Mouse (Mus musculus) neural tube, embryonic 11.5 days (tissue): ENCODE measurements around the gene Evi5. TPM values are rescaled to one million over a fixed set of nuclear protein-coding genes. Genes with fewer than 3 reads are reported as not detected.

Experiments used
- ATAC-seq: fragments of 200-750 bp; cut with Nextera tagmentation; 2 replicates; pipeline ENCODE4 v1.8.0; 2017; ENCODE audit warnings: moderate number of reproducible peaks, mild to moderate bottlenecking, moderate TSS enrichment, moderate library complexity; ENCODE audit not compliant: insufficient read depth, low FRiP score, low TSS enrichment
- DNase-seq: peaks from one replicate; pipeline ENCODE4 v3.0.0-alpha.2; 2015; ENCODE audit warnings: low spot score
- H3K27ac ChIP-seq: fragments of 300-500 bp; sonication (generic); 2 replicates; pipeline ENCODE4 v1.5.1; 2014; ENCODE audit warnings: low read depth, mild to moderate bottlenecking, low read length
- H3K27me3 ChIP-seq: fragments of 300-500 bp; sonication (generic); 2 replicates; pipeline ENCODE4 v1.6.1; 2014; ENCODE audit warnings: mild to moderate bottlenecking, low read length, mixed read lengths; ENCODE audit not compliant: control insufficient read depth, insufficient read depth
- H3K36me3 ChIP-seq: fragments of 300-500 bp; sonication (generic); 2 replicates; pipeline ENCODE4 v1.6.1; 2014; ENCODE audit warnings: mild to moderate bottlenecking, low read length, moderate library complexity, mixed read lengths; ENCODE audit not compliant: control insufficient read depth, insufficient read depth
- H3K4me1 ChIP-seq: fragments of 300-500 bp; sonication (generic); 2 replicates; pipeline ENCODE4 v1.6.1; 2014; ENCODE audit warnings: low read length, mixed read lengths; ENCODE audit not compliant: control insufficient read depth, insufficient read depth
- H3K4me2 ChIP-seq: fragments of 300-500 bp; sonication (generic); 2 replicates; pipeline ENCODE4 v1.6.1; 2014; ENCODE audit warnings: low read depth, mild to moderate bottlenecking, moderate library complexity
- H3K4me3 ChIP-seq: fragments of 300-500 bp; sonication (generic); 2 replicates; pipeline ENCODE4 v1.5.1; 2014; ENCODE audit warnings: low read depth, low read length
- H3K9ac ChIP-seq: fragments of 300-500 bp; sonication (generic); 2 replicates; pipeline ENCODE4 v1.6.1; 2014; ENCODE audit warnings: mild to moderate bottlenecking, low read length
- H3K9me3 ChIP-seq: fragments of 300-500 bp; sonication (generic); 2 replicates; pipeline ENCODE4 v1.6.1; 2016; ENCODE audit warnings: low read length; ENCODE audit not compliant: control insufficient read depth
- WGBS: fragments of 180-500 bp; shearing (Covaris S2); extraction: QIAGEN DNeasy Blood & Tissue Kit; methylation state at CpG from one replicate; pipeline ENCODE4 v1.1.7; 2014; 5-methylcytosine and 5-hydroxymethylcytosine counted together
- polyA plus RNA-seq: library from polyadenylated mRNA; unstranded; fragments of >200 nt; fragmentation: Nextera tagmentation; extraction: Ambion mirVana; gene quantifications from 2 replicates; pipeline ENCODE4 v1.2.1, GENCODE M21; 2014

The Evi5 gene
- polyA plus RNA-seq, 1 experiment from 2014 or later: 45.8 TPM

DNA sequence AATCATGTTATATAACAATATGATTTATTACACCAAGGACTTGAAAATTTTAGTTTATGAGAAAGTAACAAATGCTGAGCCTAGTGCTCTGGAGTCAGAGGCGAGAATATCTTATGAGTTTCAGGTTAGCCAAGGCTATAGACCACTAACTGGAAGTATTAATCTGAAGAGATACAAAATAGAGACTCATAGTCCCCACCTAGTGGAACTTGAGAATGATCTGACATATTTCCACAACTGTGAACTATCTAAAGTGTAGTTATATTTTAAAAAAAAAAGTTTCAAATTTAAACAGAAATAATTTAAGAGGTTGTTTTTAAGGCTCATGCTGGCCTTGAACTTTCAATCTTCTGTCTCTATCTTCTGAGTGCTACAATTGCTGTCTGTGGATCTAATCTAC is 92.5 kb downstream of the Evi5 start:
- H3K36me3 ChIP-seq: no peaks in the 10 kb centered on the region
- no peak overlapping the region for H3K27ac ChIP-seq
- no peaks in the 10 kb centered on the region for H3K4me1 ChIP-seq
- no peaks in the 10 kb centered on the region for H3K27me3 ChIP-seq
- no peak overlapping the region for H3K4me2 ChIP-seq
- ATAC-seq (no peak), DNase-seq (no peak)
- H3K4me3 ChIP-seq: no peak overlapping the region
- no peak overlapping the region for H3K9ac ChIP-seq
- 98% methylated on average over 1 of the region's 1 CpGs for WGBS
- no peaks in the 10 kb centered on the region for H3K9me3 ChIP-seq

DNA sequence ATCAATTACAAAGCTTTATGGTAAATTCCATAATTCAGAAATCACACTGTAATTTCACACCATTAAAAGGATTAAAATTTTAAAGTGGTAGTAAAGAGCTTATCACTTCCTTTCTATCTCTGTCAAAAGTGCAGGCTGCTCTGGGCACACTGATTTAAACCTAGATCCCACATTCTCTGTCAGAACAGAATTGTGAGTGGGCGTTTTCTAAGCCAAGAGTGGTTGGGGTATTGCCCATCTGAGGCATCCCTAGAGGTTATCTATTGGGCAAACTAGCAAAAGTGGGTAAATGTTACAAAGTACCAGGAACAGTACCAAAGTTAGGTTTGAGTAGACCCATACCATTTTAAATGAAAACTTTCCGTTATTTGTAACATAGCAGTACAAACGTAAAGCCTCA is 96.1 kb downstream of the Evi5 start:
- no peak overlapping the region for H3K9ac ChIP-seq
- no peak overlapping the region for H3K4me3 ChIP-seq
- no peaks in the 10 kb centered on the region for H3K27me3 ChIP-seq
- H3K9me3 ChIP-seq: no peaks in the 10 kb centered on the region
- H3K27ac ChIP-seq: no peak overlapping the region
- no peak overlapping the region for H3K4me2 ChIP-seq
- no peak for ATAC-seq
- no peaks in the 10 kb centered on the region for H3K4me1 ChIP-seq
- no peak for DNase-seq
- 94% methylated on average over 3 of the region's 3 CpGs for WGBS
- H3K36me3 ChIP-seq: no peaks in the 10 kb centered on the region

DNA sequence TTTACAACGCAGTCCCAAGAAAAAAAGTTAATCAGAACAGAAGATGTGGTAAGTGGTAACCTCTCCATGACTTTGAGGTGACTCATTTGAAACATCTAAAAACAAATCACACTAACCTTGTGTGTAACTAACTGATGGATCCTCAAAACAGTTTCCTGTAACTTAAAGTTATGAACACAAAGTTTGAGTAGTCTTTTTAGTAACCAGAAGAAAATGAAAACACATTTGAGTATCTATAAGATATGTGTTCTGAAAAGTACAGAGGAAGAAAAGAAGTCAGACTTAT is 97.4 kb downstream of the Evi5 start:
- no peak overlapping the region for H3K27ac ChIP-seq
- no peaks in the 10 kb centered on the region for H3K4me1 ChIP-seq

DNA sequence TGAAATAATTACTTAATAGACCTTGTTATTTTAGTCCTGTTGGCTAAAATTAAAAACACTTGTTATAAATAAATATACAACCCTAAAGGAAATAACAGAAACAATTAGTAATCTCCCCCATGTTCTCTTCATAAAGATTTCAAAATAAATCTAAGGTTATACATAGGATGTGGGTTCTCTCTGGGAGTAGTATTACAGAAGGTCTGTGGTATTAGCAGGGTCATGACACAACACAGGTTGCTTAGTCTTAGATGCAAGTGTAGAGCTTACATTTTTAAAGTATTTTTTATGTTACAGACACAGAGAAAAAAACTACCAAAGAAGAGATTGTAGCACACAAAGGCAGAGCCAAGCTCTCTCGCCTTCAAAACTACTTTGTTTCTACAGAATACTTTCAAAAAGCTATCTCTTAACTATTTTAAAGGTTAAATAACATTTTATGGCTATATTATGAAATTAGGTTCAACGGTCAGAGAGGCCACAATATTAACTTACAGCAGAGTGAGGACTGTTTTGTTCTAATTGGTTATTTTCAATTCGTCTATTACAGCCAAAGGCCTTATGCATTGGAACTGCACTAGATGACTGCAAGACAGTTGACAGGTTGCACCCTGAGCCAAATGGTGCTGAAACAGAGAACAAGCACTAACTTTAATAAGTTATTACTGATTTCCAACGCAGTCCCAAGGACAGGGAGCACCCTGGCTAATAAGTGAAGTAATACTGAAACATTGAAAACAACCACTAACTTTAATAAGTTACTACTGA is 97.9 kb downstream of the Evi5 start:
- ATAC-seq: no peak
- WGBS: 91% methylated on average over 4 of the region's 4 CpGs

More for the DNA sequence above, 97.4 kb downstream of the Evi5 start:
- WGBS: 95% methylated on average over 1 of the region's 1 CpGs
- H3K9me3 ChIP-seq: no peaks in the 10 kb centered on the region
- H3K36me3 ChIP-seq: no peaks in the 10 kb centered on the region
- H3K4me2 ChIP-seq: no peak overlapping the region
- H3K4me3 ChIP-seq: no peak overlapping the region
- H3K27me3 ChIP-seq: no peaks in the 10 kb centered on the region
- H3K9ac ChIP-seq: no peak overlapping the region
- ATAC-seq (no peak), DNase-seq (no peak)

DNA sequence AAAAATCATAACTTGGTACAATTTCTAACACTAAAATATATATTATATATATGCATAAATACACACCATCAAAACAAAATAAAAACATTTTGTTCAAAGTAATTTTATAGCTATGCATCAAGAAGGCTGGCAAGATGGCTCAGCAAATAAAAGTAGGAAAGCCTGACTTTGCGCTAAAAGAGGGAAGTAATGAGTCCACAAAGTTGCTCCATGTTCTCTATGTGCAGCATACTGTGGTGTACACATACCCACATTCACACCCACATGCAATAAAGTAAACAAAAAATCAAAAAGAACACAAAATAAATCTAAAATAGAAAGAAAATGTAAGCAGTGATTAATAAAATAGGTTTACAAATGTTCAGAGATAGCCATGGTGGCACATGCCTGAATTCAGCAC is 99.0 kb downstream of the Evi5 start:
- Histone ChIP-seq H3K9me3 (no peaks in the 10 kb centered on the region), H3K4me3 (no peak overlapping the region), H3K27ac (no peak overlapping the region), H3K36me3 (no peaks in the 10 kb centered on the region), H3K4me2 (no peak overlapping the region), H3K4me1 (no peaks in the 10 kb centered on the region), H3K9ac (no peak overlapping the region), H3K27me3 (no peaks in the 10 kb centered on the region)
- WGBS: 93% methylated on average over 1 of the region's 1 CpGs
- DNase-seq (no peak), ATAC-seq (no peak)

More for the DNA sequence above, 97.9 kb downstream of the Evi5 start:
- DNase-seq: no peak
- Histone ChIP-seq H3K4me2 (no peak overlapping the region), H3K36me3 (no peaks in the 10 kb centered on the region), H3K27me3 (no peaks in the 10 kb centered on the region), H3K27ac (no peak overlapping the region), H3K4me1 (no peaks in the 10 kb centered on the region), H3K9ac (no peak overlapping the region), H3K4me3 (no peak overlapping the region), H3K9me3 (no peaks in the 10 kb centered on the region)

DNA sequence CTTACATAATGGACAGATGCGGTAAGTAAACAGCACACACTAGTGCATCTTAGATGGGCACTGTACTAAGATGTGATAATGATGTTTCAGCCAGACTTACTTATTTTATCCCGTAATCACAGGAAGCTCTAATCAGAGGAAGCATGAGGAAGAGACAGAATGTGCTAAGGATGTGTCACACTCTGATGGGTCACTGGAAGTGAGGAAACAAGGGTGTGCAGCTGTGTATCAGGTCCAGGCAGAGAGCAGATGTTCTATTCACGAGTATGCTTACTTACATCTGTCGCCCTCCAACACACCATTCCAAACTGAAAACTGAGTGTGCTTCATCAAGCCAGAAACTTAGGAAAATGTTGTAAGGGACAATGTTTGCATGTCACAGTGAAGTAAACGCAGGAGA is 102.9 kb downstream of the Evi5 start:
- no peak for ATAC-seq
- WGBS: 92% methylated on average over 5 of the region's 5 CpGs
- Histone ChIP-seq H3K27ac (no peak overlapping the region), H3K9me3 (no peaks in the 10 kb centered on the region), H3K4me2 (no peak overlapping the region), H3K27me3 (no peaks in the 10 kb centered on the region), H3K4me1 (no peaks in the 10 kb centered on the region), H3K9ac (no peak overlapping the region), H3K36me3 (peaks cover 5% of the 10 kb centered on the region; the same call in 1 of the 2 replicates), H3K4me3 (no peak overlapping the region)
- DNase-seq: no peak

DNA sequence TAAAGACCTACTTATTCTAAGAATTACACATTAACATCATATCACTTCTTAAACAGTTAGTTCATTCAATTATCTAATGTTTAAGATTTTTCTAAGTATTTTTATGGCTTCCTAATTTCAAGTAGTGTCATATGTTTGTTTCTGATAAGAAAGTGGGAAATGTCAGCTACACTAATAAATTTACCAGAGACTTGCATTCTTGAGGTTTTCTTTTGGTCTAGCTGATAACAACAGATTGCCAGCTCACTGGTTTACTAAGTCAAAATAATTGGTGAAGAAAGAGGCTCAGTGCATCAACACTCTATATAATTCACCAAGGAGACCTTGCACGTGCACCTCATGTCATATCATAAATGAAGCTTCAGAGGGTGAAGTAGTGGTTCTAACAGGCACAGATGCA is 106.7 kb downstream of the Evi5 start:
- ATAC-seq (no peak), DNase-seq (no peak)
- peaks cover 5% of the 10 kb centered on the region; the same call in 1 of the 2 replicates for H3K36me3 ChIP-seq
- H3K9me3 ChIP-seq: no peaks in the 10 kb centered on the region
- H3K27me3 ChIP-seq: no peaks in the 10 kb centered on the region
- no peak overlapping the region for H3K4me3 ChIP-seq
- 85% methylated on average over 1 of the region's 1 CpGs for whole genome bisulfite sequencing
- no peak overlapping the region for H3K9ac ChIP-seq
- no peak overlapping the region for H3K4me2 ChIP-seq
- no peak overlapping the region for H3K27ac ChIP-seq
- H3K4me1 ChIP-seq: no peaks in the 10 kb centered on the region

DNA sequence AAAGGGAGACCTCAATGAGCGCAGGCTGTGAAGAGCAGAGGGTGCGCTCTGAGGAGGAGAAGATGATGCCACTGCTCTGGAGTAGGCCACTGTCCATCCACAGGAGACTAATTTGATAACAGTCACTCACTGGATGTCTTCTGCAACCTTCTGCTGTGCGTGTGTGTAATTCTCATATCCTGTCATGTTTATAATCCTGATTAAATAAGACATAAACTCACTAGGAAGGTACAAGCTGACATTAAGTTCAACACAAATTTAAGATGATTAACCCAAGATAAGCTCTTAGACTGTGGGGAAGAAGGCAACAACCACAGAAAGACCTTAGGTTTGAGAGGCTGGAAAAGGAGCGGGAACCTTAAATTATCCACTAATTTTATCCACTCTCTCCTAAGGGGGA is 109.0 kb downstream of the Evi5 start:
- H3K9ac ChIP-seq: no peak overlapping the region
- no peaks in the 10 kb centered on the region for H3K9me3 ChIP-seq
- no peak overlapping the region for H3K27ac ChIP-seq
- ATAC-seq (no peak), DNase-seq (no peak)
- no peak overlapping the region for H3K4me3 ChIP-seq
- no peaks in the 10 kb centered on the region for H3K4me1 ChIP-seq
- H3K4me2 ChIP-seq: no peak overlapping the region
- H3K36me3 ChIP-seq: peaks cover 5% of the 10 kb centered on the region; the same call in 1 of the 2 replicates
- no peaks in the 10 kb centered on the region for H3K27me3 ChIP-seq
- WGBS: 97% methylated on average over 4 of the region's 4 CpGs

DNA sequence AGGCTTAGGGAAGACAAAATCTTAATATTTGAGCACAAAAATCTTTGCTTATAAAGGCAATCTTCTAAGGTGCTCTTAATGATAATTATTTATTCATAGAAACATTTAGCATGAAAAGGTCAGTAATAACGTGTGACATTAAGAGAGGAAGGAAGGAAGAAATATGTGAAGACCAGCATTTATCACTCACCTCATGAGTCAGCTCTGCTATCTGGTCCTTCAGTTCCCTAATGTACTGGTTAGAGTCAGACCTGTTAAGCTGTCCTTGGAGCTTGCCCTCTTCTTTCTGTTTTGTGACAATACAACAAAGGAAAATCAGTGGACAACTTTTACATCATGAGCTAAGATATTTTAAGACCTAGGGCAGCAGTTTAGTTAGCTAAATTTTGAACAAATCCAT is 110.4 kb downstream of the Evi5 start:
- no peak for DNase-seq
- Histone ChIP-seq H3K9me3 (no peaks in the 10 kb centered on the region), H3K4me1 (no peaks in the 10 kb centered on the region), H3K4me2 (no peak overlapping the region), H3K27me3 (no peaks in the 10 kb centered on the region), H3K27ac (no peak overlapping the region), H3K9ac (no peak overlapping the region), H3K36me3 (peaks cover 5% of the 10 kb centered on the region; the same call in 1 of the 2 replicates), H3K4me3 (no peak overlapping the region)
- ATAC-seq: no peak
- 86% methylated on average over 1 of the region's 1 CpGs for WGBS
